Mouse (Mus musculus): ENCODE measurements at regions not wholly inside any gene's neighbourhood (a gene's known extent, or its start where the extent isn't known, plus 50 kb on each side); places are given as distances from the start of the nearest gene placed in this dataset.

DNA sequence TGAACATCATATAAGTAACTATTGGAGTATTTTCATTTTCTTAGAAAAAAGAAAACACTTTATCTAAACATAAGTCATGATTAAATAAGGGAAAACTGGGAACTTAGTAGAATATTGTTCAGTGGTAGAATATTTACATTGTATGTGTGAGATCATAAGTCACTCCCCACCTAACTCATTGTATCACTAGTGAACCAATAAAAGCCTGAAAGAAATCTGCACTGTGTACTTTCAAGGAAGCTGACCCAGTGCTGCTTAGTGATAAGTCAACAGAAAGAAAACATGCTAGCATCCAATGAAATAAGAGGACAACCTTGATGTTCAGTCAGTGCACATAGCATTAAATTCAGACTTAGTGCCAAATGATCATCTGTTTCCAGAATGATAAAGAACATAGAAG lies 795.7 kb upstream of the A1bg start:
- no peak for DNase-seq (ENCODE audit: extremely low read depth)
- Histone ChIP-seq H3K4me3 (replicated peaks in 1 of 3; ENCODE audit: low read depth in 2 of 3, low read length in 2 of 3, poor library complexity in 1 of 3) (no peak overlapping the region), H3K79me2 (replicated peaks; ENCODE audit: control insufficient read depth, extremely low read depth, insufficient read depth, poor library complexity, severe bottlenecking) (no peaks in the 10 kb centered on the region), H3K9me3 (replicated peaks; ENCODE audit: low read length) (no peaks in the 10 kb centered on the region), H3K4me2 (ENCODE audit: insufficient read depth, low read depth, poor library complexity, severe bottlenecking) (no peak overlapping the region), H3K27ac (ENCODE audit: insufficient read depth, low read depth) (no peak overlapping the region), H3K4me1 (ENCODE audit: control insufficient read depth in 1 of 2, insufficient read depth in 2 of 2) (no peaks in the 10 kb centered on the region), H3K27me3 (replicated peaks) (no peaks in the 10 kb centered on the region), H3K9ac (ENCODE audit: insufficient read depth, low read depth) (no peak overlapping the region), H3K36me3 (replicated peaks in 1 of 2; ENCODE audit: control insufficient read depth in 1 of 2, insufficient read depth in 1 of 2, low read length in 1 of 2) (no peaks in the 10 kb centered on the region)
- TF ChIP-seq MAFK (IDR thresholded peaks at IDR 0.05; ENCODE audit: insufficient replicate concordance, low read length) (no peak), MAX (IDR thresholded peaks at IDR 0.05; ENCODE audit: low read length) (no peak), MYC (IDR thresholded peaks at IDR 0.05; ENCODE audit: low read depth, low read length) (no peak), ZNF384 (IDR thresholded peaks at IDR 0.05; ENCODE audit: low read depth, low read length) (no peak), ETS1 (conservative IDR thresholded peaks at IDR 0.05; ENCODE audit: low read depth, low read length) (no peak), NELFE (IDR thresholded peaks at IDR 0.05; ENCODE audit: low read depth, low read length) (no peak), CTCF (conservative IDR thresholded peaks at IDR 0.05 in 1 of 2, IDR thresholded peaks at IDR 0.05 in 1 of 2; ENCODE audit: low read depth in 2 of 2, low read length in 2 of 2) (no peak), JUN (IDR thresholded peaks at IDR 0.05; ENCODE audit: insufficient read depth, low read depth, low read length) (no peak), MAZ (IDR thresholded peaks at IDR 0.05; ENCODE audit: low read depth, low read length) (no peak), GABPA (IDR thresholded peaks at IDR 0.05; ENCODE audit: insufficient replicate concordance, low read depth, low read length) (no peak)
- dilution Hi-C loops (cut with MboI; ENCODE audit: extremely low pct_ligation_motif_present, extremely low pct_unique_long_range_greater_than_20kb, low sequenced_read_pairs), result no loop called here
- in situ Hi-C loops (cut with MboI; ENCODE audit: low pct_ligation_motif_present, low pct_unique_long_range_greater_than_20kb, low sequenced_read_pairs), result no loop called here

DNA sequence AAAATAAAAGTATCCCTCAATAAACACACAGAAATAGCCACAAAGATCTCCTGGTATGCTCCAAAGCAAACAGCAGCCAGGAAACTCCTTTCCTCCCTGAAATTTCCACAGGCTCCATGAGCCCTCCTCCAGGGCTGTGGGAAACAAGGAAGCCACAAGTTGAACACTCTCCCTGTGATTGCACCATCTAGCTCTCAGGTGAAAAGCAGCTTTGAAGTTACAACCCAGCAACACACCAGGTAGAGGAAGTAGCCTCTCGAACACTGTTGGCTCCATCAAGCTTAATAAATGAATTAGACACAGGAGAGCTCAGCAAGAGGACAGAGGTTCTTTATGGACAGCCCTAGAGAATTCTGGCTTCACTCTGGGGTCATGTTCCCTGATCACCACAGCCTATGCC lies 794.4 kb upstream of the A1bg start:
- no peaks in the 10 kb centered on the region for H3K36me3 ChIP-seq (replicated peaks in 1 of 2; ENCODE audit: control insufficient read depth in 1 of 2, insufficient read depth in 1 of 2, low read length in 1 of 2)
- no peak overlapping the region for H3K4me2 ChIP-seq (ENCODE audit: insufficient read depth, low read depth, poor library complexity, severe bottlenecking)
- no peak for DNase-seq (ENCODE audit: extremely low read depth)
- in situ Hi-C loops (cut with MboI; ENCODE audit: low pct_ligation_motif_present, low pct_unique_long_range_greater_than_20kb, low sequenced_read_pairs) (no loop called here), dilution Hi-C loops (cut with MboI; ENCODE audit: extremely low pct_ligation_motif_present, extremely low pct_unique_long_range_greater_than_20kb, low sequenced_read_pairs) (no loop called here)
- no peaks in the 10 kb centered on the region for H3K27me3 ChIP-seq (replicated peaks)
- no peak overlapping the region for H3K27ac ChIP-seq (ENCODE audit: insufficient read depth, low read depth)
- no peaks in the 10 kb centered on the region for H3K4me1 ChIP-seq (ENCODE audit: control insufficient read depth in 1 of 2, insufficient read depth in 2 of 2)
- H3K9ac ChIP-seq (ENCODE audit: insufficient read depth, low read depth), result no peak overlapping the region
- H3K79me2 ChIP-seq (replicated peaks; ENCODE audit: control insufficient read depth, extremely low read depth, insufficient read depth, poor library complexity, severe bottlenecking), result no peaks in the 10 kb centered on the region
- TF ChIP-seq ETS1 (conservative IDR thresholded peaks at IDR 0.05; ENCODE audit: low read depth, low read length) (no peak), JUN (IDR thresholded peaks at IDR 0.05; ENCODE audit: insufficient read depth, low read depth, low read length) (no peak), USF2 (conservative IDR thresholded peaks at IDR 0.05; ENCODE audit: low read depth, low read length) (no peak), BHLHE40 (IDR thresholded peaks at IDR 0.05; ENCODE audit: low read depth, low read length) (no peak)
- no peaks in the 10 kb centered on the region for H3K9me3 ChIP-seq (replicated peaks; ENCODE audit: low read length)
- no peak overlapping the region for H3K4me3 ChIP-seq (replicated peaks in 1 of 3; ENCODE audit: low read depth in 2 of 3, low read length in 2 of 3, poor library complexity in 1 of 3)

DNA sequence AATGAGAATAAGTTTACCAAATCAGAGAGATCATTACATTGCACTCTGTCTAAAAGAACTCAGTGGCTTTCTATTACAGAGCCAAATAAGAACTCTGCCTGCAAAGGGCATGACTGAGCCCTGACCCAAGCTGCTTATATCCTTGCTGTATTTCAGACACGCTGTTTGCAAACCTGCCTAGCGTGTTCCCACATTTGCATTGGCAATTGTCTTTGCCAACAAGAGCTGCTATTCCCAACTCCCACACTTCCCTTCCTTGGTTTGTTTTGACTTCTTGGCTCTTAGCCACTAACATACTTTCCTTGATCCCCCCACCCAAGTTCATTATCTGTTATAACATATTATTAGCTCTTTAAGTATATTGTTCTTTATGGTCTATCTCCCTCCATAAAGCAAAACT lies 791.1 kb upstream of the A1bg start:
- Histone ChIP-seq H3K9ac (ENCODE audit: insufficient read depth, low read depth) (no peak overlapping the region), H3K4me2 (ENCODE audit: insufficient read depth, low read depth, poor library complexity, severe bottlenecking) (no peak overlapping the region), H3K9me3 (replicated peaks; ENCODE audit: low read length) (no peaks in the 10 kb centered on the region), H3K79me2 (replicated peaks; ENCODE audit: control insufficient read depth, extremely low read depth, insufficient read depth, poor library complexity, severe bottlenecking) (no peaks in the 10 kb centered on the region), H3K4me3 (replicated peaks in 1 of 3; ENCODE audit: low read depth in 2 of 3, low read length in 2 of 3, poor library complexity in 1 of 3) (no peak overlapping the region), H3K36me3 (replicated peaks in 1 of 2; ENCODE audit: control insufficient read depth in 1 of 2, insufficient read depth in 1 of 2, low read length in 1 of 2) (no peaks in the 10 kb centered on the region), H3K27me3 (replicated peaks) (no peaks in the 10 kb centered on the region), H3K27ac (ENCODE audit: insufficient read depth, low read depth) (no peak overlapping the region), H3K4me1 (ENCODE audit: control insufficient read depth in 1 of 2, insufficient read depth in 2 of 2) (no peaks in the 10 kb centered on the region; a peak in 1 of 4 replicates)
- dilution Hi-C loops (cut with MboI; ENCODE audit: extremely low pct_ligation_motif_present, extremely low pct_unique_long_range_greater_than_20kb, low sequenced_read_pairs) (no loop called here), in situ Hi-C loops (cut with MboI; ENCODE audit: low pct_ligation_motif_present, low pct_unique_long_range_greater_than_20kb, low sequenced_read_pairs) (no loop called here)
- DNase-seq (ENCODE audit: extremely low read depth), result no peak
- no peak for TF ChIP-seq UBTF (IDR thresholded peaks at IDR 0.05; ENCODE audit: low read depth, low read length)
- TF ChIP-seq TCF12 (IDR thresholded peaks at IDR 0.05; ENCODE audit: low read depth, low read length), result no peak
- TF ChIP-seq USF2 (conservative IDR thresholded peaks at IDR 0.05; ENCODE audit: low read depth, low read length), result no peak
- TF ChIP-seq POLR2A (IDR thresholded peaks at IDR 0.05; ENCODE audit: low read depth, low read length), result no peak
- no peak for TF ChIP-seq POLR2AphosphoS2 (IDR thresholded peaks at IDR 0.05; ENCODE audit: low read depth, low read length)
- no peak for TF ChIP-seq MAX (IDR thresholded peaks at IDR 0.05; ENCODE audit: low read length)

Data from CH12.LX (cell line).